Mouse (Mus musculus) retina, postnatal 7 days (tissue): ENCODE results near the gene Ldlrap1.
"Not testable (repeated sequence)": the region's sequence is repeated elsewhere in the genome, so short reads cannot be mapped to it uniquely, and the experiment has no call there.

Source experiments
- DNase-seq: peaks from one replicate; pipeline ENCODE4 v3.0.0-alpha.2; 2012; ENCODE audit warnings: low read depth, low spot score

Gene Ldlrap1

GRCm38 (mm10) chr4:134767426-134768225, at the start of gene Ldlrap1:
Ldlrap1 (minus strand) TSS chr4:134768024.
- DNase-seq: peak; percentile 41

GRCm38 (mm10) chr4:134814229-134814571, 46.4 kb upstream of the Ldlrap1 start:
- DNase-seq: no peak

- DNase-seq: no peak
These were observed 45.8 kb upstream of the Ldlrap1 start for GRCm38 (mm10) chr4:134813406-134814228.

GRCm38 (mm10) chr4:134804765-134805164, 36.9 kb upstream of the Ldlrap1 start:
- no peak for DNase-seq

GRCm38 (mm10) chr4:134802765-134803164, 34.9 kb upstream of the Ldlrap1 start:
- no peak for DNase-seq

GRCm38 (mm10) chr4:134802155-134802554, 34.3 kb upstream of the Ldlrap1 start:
- no peak for DNase-seq

- DNase-seq: no peak
These were observed 32.9 kb upstream of the Ldlrap1 start for GRCm38 (mm10) chr4:134800693-134801092.

- DNase-seq: no peak
These were observed 32.3 kb upstream of the Ldlrap1 start for GRCm38 (mm10) chr4:134800098-134800497.

- DNase-seq: peak; percentile 68
These were observed 31.4 kb upstream of the Ldlrap1 start for GRCm38 (mm10) chr4:134799272-134799671.

- DNase-seq: no peak
These were observed 31.0 kb upstream of the Ldlrap1 start for GRCm38 (mm10) chr4:134798861-134799260.

GRCm38 (mm10) chr4:134797621-134798020, 29.8 kb upstream of the Ldlrap1 start:
- DNase-seq: no peak

- no peak for DNase-seq
These were observed 28.9 kb upstream of the Ldlrap1 start for GRCm38 (mm10) chr4:134796581-134797361.

GRCm38 (mm10) chr4:134795819-134796485, 28.1 kb upstream of the Ldlrap1 start:
- DNase-seq: no peak

- not testable (repeated sequence) for DNase-seq
These were observed 27.1 kb upstream of the Ldlrap1 start for GRCm38 (mm10) chr4:134794959-134795358.

GRCm38 (mm10) chr4:134793213-134793956, 25.6 kb upstream of the Ldlrap1 start:
- peak; percentile 38 for DNase-seq

- DNase-seq: no peak
These were observed 23.9 kb upstream of the Ldlrap1 start for GRCm38 (mm10) chr4:134791731-134792130.

GRCm38 (mm10) chr4:134786946-134787345, 19.1 kb upstream of the Ldlrap1 start:
- no peak for DNase-seq

GRCm38 (mm10) chr4:134784701-134785100, 16.9 kb upstream of the Ldlrap1 start:
- peak; percentile 42 for DNase-seq

GRCm38 (mm10) chr4:134779136-134779934, 11.5 kb upstream of the Ldlrap1 start:
- DNase-seq: no peak

- no peak for DNase-seq
These were observed 8.4 kb upstream of the Ldlrap1 start for GRCm38 (mm10) chr4:134776246-134776645.
